Mouse (Mus musculus): ENCODE data around the gene Zfp57.

DNA sequence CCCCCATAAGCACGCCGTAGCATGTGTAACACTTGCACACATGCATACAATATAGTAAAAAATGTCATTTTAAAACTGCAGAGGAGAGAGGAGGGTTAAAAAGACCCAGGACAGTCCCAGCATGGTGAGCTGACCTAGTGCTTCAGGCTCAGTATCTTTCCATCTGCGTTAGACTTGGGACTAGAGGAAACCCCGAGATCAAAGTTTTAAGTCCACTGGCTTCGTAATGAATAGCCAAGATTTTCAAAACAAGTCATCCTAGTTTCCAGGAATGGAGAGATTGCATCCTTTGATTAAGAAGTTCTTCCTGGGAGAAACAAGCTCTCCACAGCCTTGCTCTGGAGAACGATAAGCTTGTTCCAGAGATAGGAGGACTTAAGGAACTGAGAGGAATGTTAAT is 7.2 kb downstream of the Zfp57 start:
- TF ChIP-seq CTCF (IDR thresholded peaks at IDR 0.05; ENCODE audit: low read depth) (no peak), EP300 (IDR thresholded peaks at IDR 0.05; ENCODE audit: low read depth) (no peak)

Measured in liver, postnatal 0 days (tissue).